Mouse (Mus musculus): Measurements from ENCODE around the gene Dido1. TPM values are rescaled to one million over a fixed set of nuclear protein-coding genes. Genes with fewer than 3 reads are reported as not detected.

Dido1 gene
- polyA plus RNA-seq, 1 experiment from 2014 or later, result 21.8 TPM

DNA sequence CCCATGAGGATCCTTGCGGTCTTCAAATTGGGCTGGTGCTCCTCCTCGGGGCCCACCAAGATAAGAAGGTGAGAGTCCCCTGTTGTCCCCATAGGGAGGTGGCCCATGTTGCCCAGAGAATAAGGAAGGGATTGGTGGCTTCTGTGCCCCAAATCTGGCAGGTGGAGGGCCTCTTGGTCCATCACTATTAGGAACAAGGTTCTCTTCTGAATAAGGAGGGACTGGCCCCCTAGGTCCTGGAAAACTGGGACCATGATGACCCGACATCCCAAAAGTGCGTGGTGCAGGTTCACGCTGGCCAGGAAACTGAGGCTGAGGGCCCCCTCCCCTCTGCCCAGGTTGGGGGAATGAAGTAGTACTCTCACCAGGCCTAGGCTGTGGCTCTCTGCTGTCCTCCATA, 49.3 kb downstream of the Dido1 start:
- H3K4me3 ChIP-seq, result no peak overlapping the region
- H3K4me2 ChIP-seq, result no peak overlapping the region
- H3K4me1 ChIP-seq (replicated peaks), result peaks cover 11% of the 10 kb centered on the region; the same call in 1 of the 2 replicates
- no peak overlapping the region for H3K27ac ChIP-seq (replicated peaks)
- WGBS, result 96% methylated on average over 5 of the region's 5 CpGs
- no peak overlapping the region for H3K9ac ChIP-seq
- H3K9me3 ChIP-seq, result no peaks in the 10 kb centered on the region
- no peaks in the 10 kb centered on the region for H3K27me3 ChIP-seq
- peaks cover 41% of the 10 kb centered on the region for H3K36me3 ChIP-seq
- ATAC-seq (ENCODE audit: low read depth), result no peak

DNA sequence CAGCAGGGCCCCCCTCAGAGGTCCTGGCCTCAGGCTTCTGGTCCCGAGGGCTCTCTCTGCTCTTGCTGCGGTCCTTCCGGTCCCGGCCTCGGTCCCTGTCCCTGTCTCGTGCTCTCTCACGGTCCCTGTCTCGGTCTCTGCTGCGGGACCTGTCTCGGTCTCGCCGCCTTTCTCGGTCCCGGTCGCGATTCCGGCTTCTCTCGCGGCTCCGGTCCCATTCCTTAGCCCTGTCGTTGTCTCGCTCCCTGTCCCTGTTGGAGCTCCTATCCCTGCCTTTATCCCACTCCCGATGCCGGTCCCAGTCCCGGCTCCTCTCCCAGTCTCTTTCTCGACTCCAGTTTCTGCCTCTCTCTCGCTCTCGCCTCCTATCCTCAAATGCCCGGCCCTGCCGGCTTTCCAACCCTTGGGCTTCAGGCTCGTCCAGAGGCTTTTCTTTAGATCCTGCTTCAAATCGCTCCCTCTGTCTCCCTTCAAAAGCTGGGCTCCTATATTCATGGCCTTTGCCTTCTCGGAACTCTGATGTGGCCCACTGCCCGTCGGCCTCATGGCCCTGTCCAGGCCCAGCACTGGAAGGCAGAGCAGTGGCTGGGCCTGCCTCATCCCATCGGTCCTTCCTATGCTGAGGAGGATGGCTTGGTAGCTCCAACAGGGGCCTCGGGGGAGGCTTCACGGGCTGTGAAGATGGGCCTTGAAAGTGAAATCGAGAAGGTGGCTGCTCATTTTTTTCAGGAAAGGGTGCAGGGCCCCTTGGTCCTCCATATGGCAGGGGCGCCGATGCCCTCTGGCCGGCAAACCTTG, 50.2 kb downstream of the Dido1 start:
- Histone ChIP-seq H3K4me3 (0 out of 2 replicates have a peak overlapping the region, but pooled peaks have one; percentile 14), H3K36me3 (peaks cover 31% of the 10 kb centered on the region), H3K27ac (replicated peaks) (no peak overlapping the region), H3K27me3 (no peaks in the 10 kb centered on the region), H3K9me3 (no peaks in the 10 kb centered on the region), H3K4me1 (replicated peaks) (peaks cover 19% of the 10 kb centered on the region), H3K9ac (peak overlapping the region; percentile 56), H3K4me2 (peak overlapping the region; percentile 49)
- ATAC-seq (ENCODE audit: low read depth), result no peak; the same call in 1 of the 2 replicates
- WGBS, result 30% methylated on average over 42 of the region's 42 CpGs

DNA sequence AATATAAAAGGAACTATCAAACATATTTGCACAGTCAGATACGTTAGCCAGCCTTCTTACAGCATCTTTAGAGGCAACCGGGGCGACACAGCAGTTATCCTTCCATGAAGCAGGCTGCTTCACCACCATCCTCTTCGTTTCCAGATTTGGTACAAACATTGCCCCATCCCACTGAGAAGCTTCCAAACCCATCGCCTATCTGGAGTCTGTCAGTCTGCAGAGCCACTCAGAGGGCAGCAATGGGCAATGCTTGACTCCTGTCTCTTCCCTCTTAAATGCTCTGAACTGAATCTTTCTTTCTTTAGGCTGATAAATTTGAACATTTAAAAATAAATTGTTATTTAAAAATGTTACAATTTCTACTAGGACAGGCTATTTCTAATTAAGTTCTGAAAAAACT, 51.4 kb downstream of the Dido1 start:
- H3K27me3 ChIP-seq, result no peaks in the 10 kb centered on the region
- no peaks in the 10 kb centered on the region for H3K9me3 ChIP-seq
- no peak overlapping the region for H3K9ac ChIP-seq
- H3K4me1 ChIP-seq (replicated peaks), result peaks cover 19% of the 10 kb centered on the region
- H3K27ac ChIP-seq (replicated peaks), result no peak overlapping the region
- no peak overlapping the region for H3K4me3 ChIP-seq
- ATAC-seq (ENCODE audit: low read depth), result no peak
- 86% methylated on average over 5 of the region's 5 CpGs for WGBS
- H3K36me3 ChIP-seq, result peaks cover 24% of the 10 kb centered on the region
- H3K4me2 ChIP-seq, result no peak overlapping the region

DNA sequence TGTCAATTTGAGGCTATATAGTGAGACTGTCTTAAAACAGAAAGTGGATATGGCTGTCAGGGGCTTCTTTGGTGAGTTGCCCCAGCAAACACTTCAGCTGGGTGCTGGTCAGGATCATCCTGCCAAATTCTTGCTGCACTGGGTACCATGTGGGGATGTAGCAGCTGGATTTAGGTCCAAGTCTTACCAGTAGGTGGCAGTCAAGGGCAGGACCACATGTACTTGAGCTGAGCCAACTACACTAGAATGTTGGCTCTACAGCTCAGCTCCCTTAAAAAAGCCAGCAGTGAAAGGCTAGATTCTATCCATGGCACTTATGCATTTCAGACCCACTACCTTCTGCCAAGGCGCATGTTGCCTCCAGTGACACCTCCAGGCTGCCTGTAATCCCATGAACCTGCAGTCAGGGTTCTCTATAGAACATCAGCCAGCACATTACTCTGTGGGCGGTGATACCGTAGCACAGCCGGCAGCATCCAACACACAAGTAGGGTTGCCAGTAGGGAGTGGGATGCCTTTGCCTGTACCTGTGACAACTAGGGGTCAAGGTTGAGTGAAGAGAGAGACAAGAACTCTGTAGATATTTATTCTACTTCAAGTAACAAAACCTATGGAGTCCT, 52.3 kb downstream of the Dido1 start:
- no peak overlapping the region for H3K4me2 ChIP-seq
- H3K4me3 ChIP-seq, result no peak overlapping the region
- H3K9me3 ChIP-seq, result no peaks in the 10 kb centered on the region
- 74% methylated on average over 4 of the region's 4 CpGs for WGBS
- no peak overlapping the region for H3K27ac ChIP-seq (replicated peaks)
- H3K4me1 ChIP-seq (replicated peaks), result peaks cover 19% of the 10 kb centered on the region
- H3K9ac ChIP-seq, result no peak overlapping the region
- ATAC-seq (ENCODE audit: low read depth), result peak; percentile 60; the same call in 1 of the 2 replicates
- peaks cover 22% of the 10 kb centered on the region for H3K36me3 ChIP-seq
- no peaks in the 10 kb centered on the region for H3K27me3 ChIP-seq

DNA sequence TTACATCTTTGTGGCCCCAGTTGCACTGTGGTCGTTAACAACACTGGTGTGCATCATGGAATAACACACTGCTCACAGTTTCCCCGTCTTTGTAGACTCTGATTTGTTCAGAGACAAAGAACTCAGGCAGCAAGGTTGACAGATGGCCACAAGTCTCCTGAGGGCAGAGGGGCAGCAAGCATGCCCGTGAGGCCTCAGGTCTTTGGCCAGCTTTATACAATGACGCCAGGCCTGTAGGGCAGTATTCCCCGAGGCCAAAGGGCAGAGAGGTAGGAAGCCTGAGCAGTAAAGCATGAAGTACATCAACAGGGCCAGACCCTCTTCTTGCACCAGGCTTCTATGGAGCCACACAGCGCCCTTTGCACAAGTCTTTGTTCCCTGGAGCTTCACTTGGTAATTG, 54.6 kb downstream of the Dido1 start:
- no peak overlapping the region for H3K4me2 ChIP-seq
- H3K27me3 ChIP-seq, result no peaks in the 10 kb centered on the region
- no peak for ATAC-seq (ENCODE audit: low read depth)
- peaks cover 19% of the 10 kb centered on the region for H3K4me1 ChIP-seq (replicated peaks)
- H3K9ac ChIP-seq, result no peak overlapping the region
- WGBS, result 35% methylated on average over 6 of the region's 6 CpGs
- no peaks in the 10 kb centered on the region for H3K9me3 ChIP-seq
- H3K4me3 ChIP-seq, result no peak overlapping the region
- no peaks in the 10 kb centered on the region for H3K36me3 ChIP-seq
- no peak overlapping the region for H3K27ac ChIP-seq (replicated peaks)

DNA sequence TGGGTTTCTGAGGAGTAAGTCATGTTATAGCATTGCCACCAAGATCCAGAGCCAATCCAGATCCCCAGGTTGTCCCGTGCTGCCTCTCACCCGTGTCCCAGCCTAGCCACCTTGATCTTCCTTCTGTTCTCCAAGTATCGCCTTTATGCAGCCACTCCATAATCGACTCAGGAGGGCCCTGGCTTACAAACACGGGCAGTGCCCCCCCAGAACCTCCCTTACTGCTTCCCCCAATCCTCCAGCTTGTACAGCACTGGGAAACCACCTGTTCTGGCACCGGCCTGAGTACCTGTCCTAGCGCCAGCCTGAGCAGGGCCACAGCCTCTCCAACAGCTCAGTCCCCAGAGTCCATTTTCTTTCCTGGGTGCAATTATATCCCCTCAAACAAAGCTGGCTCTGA, 55.1 kb downstream of the Dido1 start:
- 90% methylated on average over 7 of the region's 7 CpGs for WGBS

DNA sequence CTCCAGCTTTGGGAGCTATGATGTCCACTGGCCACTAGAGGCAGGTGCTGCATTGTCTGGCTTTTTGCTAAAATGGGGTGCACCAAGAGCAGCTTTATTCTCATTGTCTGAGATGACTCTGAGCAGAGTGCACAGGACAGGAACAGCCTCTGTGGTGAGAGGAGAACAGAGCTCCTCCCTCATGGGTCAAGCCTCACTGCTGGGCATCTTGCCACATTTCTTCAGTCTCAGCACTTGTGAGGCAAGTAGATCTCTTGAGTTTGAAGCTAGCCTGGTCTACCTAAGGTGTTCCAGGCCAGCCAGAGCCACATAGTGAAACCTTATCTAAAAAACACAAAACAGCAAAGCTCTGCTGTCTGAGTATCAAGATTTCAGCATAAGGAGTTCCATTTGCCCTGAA, 63.0 kb downstream of the Dido1 start:
- Histone ChIP-seq H3K27ac (replicated peaks) (no peak overlapping the region), H3K27me3 (peaks cover 31% of the 10 kb centered on the region), H3K4me3 (no peak overlapping the region), H3K9ac (no peak overlapping the region), H3K9me3 (peaks cover 21% of the 10 kb centered on the region), H3K36me3 (0 out of 2 replicates have a peak, but pooled peaks cover 3% of the 10 kb centered on the region), H3K4me1 (replicated peaks) (0 out of 2 replicates have a peak, but pooled peaks cover 7% of the 10 kb centered on the region), H3K4me2 (no peak overlapping the region)
- no peak for ATAC-seq (ENCODE audit: low read depth)

More for the DNA sequence above, 55.1 kb downstream of the Dido1 start:
- H3K9ac ChIP-seq, result no peak overlapping the region
- ATAC-seq (ENCODE audit: low read depth), result no peak
- no peak overlapping the region for H3K4me2 ChIP-seq
- H3K27me3 ChIP-seq, result no peaks in the 10 kb centered on the region
- no peaks in the 10 kb centered on the region for H3K36me3 ChIP-seq
- no peak overlapping the region for H3K27ac ChIP-seq (replicated peaks)
- H3K4me1 ChIP-seq (replicated peaks), result peaks cover 15% of the 10 kb centered on the region
- H3K4me3 ChIP-seq, result no peak overlapping the region
- H3K9me3 ChIP-seq, result no peaks in the 10 kb centered on the region

DNA sequence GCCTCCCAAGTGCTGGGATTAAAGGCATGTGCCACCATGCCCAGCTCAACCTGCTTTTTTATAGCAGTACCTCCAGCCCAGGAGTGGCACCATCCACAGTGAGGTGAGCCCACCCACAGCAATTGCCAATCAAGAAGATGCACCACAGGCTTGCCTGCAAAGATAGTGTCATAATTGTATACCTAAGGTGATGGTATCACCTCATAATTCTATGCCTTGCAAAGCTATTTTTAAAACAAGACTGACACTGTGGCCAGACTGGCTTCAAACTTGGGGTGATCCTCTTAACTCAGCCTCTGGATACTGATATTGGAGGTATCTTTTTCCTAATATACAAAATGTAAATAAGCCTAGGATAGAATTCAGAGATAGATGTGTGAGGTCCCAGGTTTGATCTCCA, 66.2 kb downstream of the Dido1 start:
- peaks cover 21% of the 10 kb centered on the region for H3K9me3 ChIP-seq
- H3K4me1 ChIP-seq (replicated peaks), result 0 out of 2 replicates have a peak, but pooled peaks cover 9% of the 10 kb centered on the region
- H3K36me3 ChIP-seq, result 0 out of 2 replicates have a peak, but pooled peaks cover 3% of the 10 kb centered on the region
- no peak overlapping the region for H3K9ac ChIP-seq
- H3K4me2 ChIP-seq, result no peak overlapping the region
- no peak overlapping the region for H3K4me3 ChIP-seq
- ATAC-seq (ENCODE audit: low read depth), result no peak
- H3K27me3 ChIP-seq, result peaks cover 58% of the 10 kb centered on the region
- no peak overlapping the region for H3K27ac ChIP-seq (replicated peaks)

DNA sequence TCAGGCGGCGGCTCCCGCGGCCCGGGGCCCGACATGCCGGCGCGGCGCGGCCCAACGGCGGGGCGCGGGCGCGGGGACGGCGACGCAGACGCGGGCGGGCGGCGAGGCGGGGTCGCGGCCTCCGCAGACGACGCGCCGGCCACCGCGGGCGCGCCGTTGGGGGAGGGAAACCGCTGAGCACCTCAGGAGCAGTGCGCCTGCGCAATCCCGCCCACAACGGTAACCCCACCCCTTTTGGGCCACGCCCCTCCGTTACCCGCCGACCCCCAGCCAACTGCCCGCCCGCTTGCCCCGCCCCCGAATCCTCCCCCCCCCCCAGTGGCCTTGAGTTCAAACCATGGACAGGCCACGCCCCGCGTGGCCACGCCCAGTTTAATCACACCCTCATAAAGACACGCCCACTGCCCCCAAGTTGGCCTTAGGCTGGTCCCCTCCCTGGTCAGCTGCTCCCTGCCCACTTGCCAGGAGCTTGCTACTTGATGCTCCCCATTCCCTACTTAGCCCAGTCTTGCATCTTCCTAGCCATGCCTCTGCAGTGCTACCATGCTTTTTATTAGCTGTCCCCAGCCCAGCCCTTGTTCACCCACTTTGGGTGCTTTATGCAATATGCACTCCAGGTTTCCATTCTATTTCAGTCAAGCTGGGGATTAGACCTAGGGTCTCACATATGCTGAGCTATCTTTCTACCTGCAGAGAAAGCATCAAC, 67.1 kb downstream of the Dido1 start, which contains the start of gene Tcfl5:
Tcfl5 (minus strand) TSS at position 154 of the 706 bp plus-strand sequence.
- 5% methylated on average over 34 of the region's 56 CpGs for WGBS
- Histone ChIP-seq H3K9ac (0 out of 2 replicates have a peak within 1 kb of the TSS, but pooled peaks have one; percentile 8), H3K36me3 (0 out of 2 replicates have a peak, but pooled peaks cover 3% of the 10 kb centered on the region), H3K4me2 (peak within 1 kb of the TSS; percentile 51), H3K4me3 (peak within 1 kb of the TSS; percentile 39), H3K27ac (replicated peaks) (no peak within 1 kb of the TSS), H3K27me3 (peaks cover 58% of the 10 kb centered on the region), H3K4me1 (replicated peaks) (0 out of 2 replicates have a peak, but pooled peaks cover 9% of the 10 kb centered on the region), H3K9me3 (peaks cover 21% of the 10 kb centered on the region)
- ATAC-seq (ENCODE audit: low read depth), result no peak

DNA sequence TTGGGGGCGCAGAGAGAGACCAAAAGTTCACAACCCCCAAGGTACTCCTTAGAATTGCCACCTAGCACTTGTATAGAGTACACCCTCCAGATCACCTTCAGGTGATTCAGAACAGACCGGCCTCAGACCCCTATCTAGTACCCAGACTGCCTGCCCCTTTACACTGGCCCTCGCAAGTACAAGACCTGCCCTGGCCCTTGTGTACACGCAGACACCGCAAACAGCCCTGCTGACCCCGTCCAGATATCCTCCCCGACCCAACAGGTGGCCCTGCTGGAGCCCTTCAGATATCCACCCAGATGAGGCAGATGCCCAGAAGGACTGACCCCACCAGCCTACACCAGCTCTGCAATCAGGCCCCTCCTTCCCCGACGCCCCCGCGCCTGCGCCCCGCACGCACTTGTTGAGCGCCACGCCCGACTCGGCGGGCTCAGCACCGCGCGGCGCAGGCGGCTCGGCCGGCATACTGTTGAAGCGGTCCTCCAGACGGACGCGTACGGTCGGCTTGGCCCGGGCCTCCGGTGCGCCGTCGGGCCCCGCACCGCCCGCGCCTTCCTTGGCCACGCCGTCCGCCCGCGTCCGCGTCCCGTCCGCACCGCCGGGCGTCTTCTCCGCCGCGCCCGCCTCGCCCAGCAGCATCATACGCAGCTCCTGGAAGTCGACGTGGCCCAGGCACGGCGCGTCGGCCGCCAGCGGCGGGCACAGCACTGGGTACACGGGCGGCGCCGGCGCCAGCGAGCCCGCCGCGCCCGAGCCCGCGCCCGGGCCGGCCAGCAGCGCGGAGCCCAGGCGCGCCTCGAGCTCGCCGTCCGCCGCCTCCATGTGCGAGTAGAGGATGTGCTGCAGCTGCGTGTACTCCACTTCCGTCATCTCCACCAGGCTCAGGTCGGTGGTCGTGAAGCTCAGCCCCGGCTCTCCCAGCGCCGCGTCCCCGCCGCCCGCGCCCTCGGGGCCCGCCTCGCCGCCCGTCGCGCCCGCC, 67.9 kb downstream of the Dido1 start:
- Histone ChIP-seq H3K27ac (replicated peaks) (no peak overlapping the region), H3K4me2 (peak overlapping the region; percentile 51), H3K4me1 (replicated peaks) (0 out of 2 replicates have a peak, but pooled peaks cover 9% of the 10 kb centered on the region), H3K27me3 (peaks cover 58% of the 10 kb centered on the region), H3K9me3 (peaks cover 21% of the 10 kb centered on the region), H3K36me3 (0 out of 2 replicates have a peak, but pooled peaks cover 3% of the 10 kb centered on the region), H3K9ac (0 out of 2 replicates have a peak overlapping the region, but pooled peaks have one; percentile 8), H3K4me3 (peak overlapping the region; percentile 39)
- 2% methylated on average over 105 of the region's 112 CpGs for WGBS
- 0 out of 2 replicates have a peak, but pooled peaks have one; percentile 40 for ATAC-seq (ENCODE audit: low read depth)

DNA sequence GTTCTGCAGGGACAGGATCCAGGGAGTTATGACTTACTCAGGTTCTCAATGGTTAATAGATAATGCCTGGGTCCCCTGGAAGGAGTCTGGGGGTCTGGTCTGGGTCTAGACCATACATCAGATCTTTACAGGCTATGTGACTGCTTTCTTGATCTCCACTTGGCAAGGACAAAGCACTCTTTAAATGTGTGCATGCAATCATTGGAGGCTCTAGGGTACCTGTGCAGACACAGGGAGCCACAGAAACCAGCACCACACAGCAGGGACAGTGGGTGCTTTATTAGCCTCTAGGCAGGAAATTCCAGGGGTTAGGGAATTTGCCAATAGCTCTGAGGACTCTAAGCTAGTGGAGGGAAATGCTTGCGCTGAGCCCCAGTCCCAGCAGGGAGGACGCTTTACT, 97.9 kb downstream of the Dido1 start:
- Histone ChIP-seq H3K9ac (no peak overlapping the region), H3K9me3 (no peaks in the 10 kb centered on the region), H3K4me2 (no peak overlapping the region), H3K27me3 (no peaks in the 10 kb centered on the region), H3K4me3 (no peak overlapping the region), H3K27ac (replicated peaks) (no peak overlapping the region), H3K36me3 (peaks cover 6% of the 10 kb centered on the region; the same call in 1 of the 2 replicates), H3K4me1 (replicated peaks) (no peaks in the 10 kb centered on the region)
- no peak for ATAC-seq (ENCODE audit: low read depth)
- WGBS, result 72% methylated on average over 2 of the region's 2 CpGs
